Mouse (Mus musculus): ENCODE measurements at regions not wholly inside any gene's neighbourhood (a gene's known extent, or its start where the extent isn't known, plus 50 kb on each side); places are given as distances from the start of the nearest gene placed in this dataset.

DNA sequence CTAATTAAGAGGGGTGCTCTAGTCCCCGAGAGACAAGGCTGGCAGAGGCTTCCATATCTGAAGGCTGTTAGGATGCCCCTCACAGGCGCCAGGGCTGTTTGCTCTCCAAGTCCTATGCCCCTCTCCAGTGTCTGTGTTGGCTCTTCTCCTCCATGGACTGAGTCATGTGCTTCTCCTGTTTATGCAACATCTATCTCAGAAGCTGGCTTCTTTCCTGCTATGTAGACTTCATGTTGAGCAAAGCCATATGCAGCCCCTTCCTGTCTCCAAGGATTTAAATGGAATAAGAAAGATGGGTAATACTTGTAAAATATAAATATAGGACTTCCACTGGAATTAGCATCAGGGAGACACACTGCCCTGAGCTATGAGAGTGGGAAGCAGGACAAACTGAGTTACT lies 278.3 kb downstream of the Cdh26 start:
- Histone ChIP-seq H3K4me3 (ENCODE audit: insufficient read depth, low read depth, low read length) (no peak overlapping the region), H3K27ac (ENCODE audit: insufficient read depth, low read depth, low read length) (no peak overlapping the region), H3K4me1 (ENCODE audit: control insufficient read depth, insufficient read depth, low read length) (0 out of 2 replicates have a peak, but pooled peaks cover 2% of the 10 kb centered on the region)
- WGBS = 84% methylated on average over 2 of the region's 2 CpGs
- TF ChIP-seq CTCF (IDR thresholded peaks at IDR 0.05; ENCODE audit: insufficient read depth, low read depth, low read length) = no peak
- no peak for TF ChIP-seq POLR2A (IDR thresholded peaks at IDR 0.05; ENCODE audit: insufficient read depth, low read depth, low read length)

DNA sequence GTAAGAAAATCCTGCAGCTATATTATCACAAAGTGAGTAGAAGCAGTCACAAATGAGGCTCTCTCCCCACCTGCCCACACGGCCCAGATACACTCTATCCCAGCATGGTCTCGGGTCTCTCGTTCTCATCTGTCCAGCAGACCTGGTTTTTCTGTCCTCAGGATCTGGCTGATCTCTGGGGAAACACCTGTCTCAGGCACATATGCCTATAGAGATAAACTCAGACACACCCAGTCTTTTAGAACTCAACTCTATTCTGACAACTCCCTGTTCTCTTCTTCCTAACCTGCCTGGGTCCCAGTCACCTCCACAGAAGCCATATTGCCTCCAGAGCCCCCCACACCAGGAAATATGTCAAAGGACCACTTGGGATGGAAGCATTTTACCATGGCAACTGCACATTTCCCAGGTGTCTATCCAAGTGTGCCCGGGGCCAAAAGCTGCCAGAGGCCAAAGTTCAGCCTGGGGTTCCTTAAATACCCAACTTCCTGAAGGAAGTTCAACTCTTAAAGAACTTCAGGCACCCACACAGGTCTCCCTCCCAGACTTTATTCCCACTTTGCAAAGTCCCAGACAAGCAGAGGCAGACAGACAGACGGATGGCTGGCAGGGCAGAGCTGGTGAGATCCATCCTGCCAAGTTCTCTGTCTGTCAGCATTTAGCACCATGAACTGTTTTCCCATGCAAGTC lies 279.0 kb downstream of the Cdh26 start:
- WGBS = 87% methylated on average over 5 of the region's 5 CpGs
- 0 out of 2 replicates have a peak, but pooled peaks cover 2% of the 10 kb centered on the region for H3K4me1 ChIP-seq (ENCODE audit: control insufficient read depth, insufficient read depth, low read length)
- TF ChIP-seq CTCF (IDR thresholded peaks at IDR 0.05; ENCODE audit: insufficient read depth, low read depth, low read length) = no peak
- no peak for TF ChIP-seq POLR2A (IDR thresholded peaks at IDR 0.05; ENCODE audit: insufficient read depth, low read depth, low read length)
- no peak overlapping the region for H3K4me3 ChIP-seq (ENCODE audit: insufficient read depth, low read depth, low read length)
- no peak overlapping the region for H3K27ac ChIP-seq (ENCODE audit: insufficient read depth, low read depth, low read length)

DNA sequence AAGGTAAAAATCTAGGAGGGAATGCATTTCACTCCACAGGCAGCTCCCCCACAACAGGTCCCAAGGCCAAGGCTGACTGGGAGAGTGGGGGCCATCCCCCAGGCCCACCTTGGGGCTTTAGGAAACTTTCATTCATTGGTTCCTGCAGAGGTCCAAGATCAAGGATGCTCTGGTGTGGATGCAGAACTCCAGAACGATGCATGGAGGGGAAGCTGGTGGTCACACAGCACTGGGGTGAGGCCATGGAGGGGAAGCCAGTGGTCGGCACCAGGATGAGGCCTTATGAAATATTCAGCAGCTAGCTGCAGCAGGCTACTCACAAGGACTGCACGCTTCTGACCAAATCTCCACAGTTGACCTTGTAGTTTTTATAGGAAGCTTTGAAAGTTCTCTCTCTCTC lies 279.7 kb downstream of the Cdh26 start:
- TF ChIP-seq CTCF (IDR thresholded peaks at IDR 0.05; ENCODE audit: insufficient read depth, low read depth, low read length) = no peak
- no peak for TF ChIP-seq POLR2A (IDR thresholded peaks at IDR 0.05; ENCODE audit: insufficient read depth, low read depth, low read length)
- H3K27ac ChIP-seq (ENCODE audit: insufficient read depth, low read depth, low read length) = no peak overlapping the region
- H3K4me1 ChIP-seq (ENCODE audit: control insufficient read depth, insufficient read depth, low read length) = 0 out of 2 replicates have a peak, but pooled peaks cover 2% of the 10 kb centered on the region
- 93% methylated on average over 3 of the region's 3 CpGs for WGBS
- H3K4me3 ChIP-seq (ENCODE audit: insufficient read depth, low read depth, low read length) = no peak overlapping the region

DNA sequence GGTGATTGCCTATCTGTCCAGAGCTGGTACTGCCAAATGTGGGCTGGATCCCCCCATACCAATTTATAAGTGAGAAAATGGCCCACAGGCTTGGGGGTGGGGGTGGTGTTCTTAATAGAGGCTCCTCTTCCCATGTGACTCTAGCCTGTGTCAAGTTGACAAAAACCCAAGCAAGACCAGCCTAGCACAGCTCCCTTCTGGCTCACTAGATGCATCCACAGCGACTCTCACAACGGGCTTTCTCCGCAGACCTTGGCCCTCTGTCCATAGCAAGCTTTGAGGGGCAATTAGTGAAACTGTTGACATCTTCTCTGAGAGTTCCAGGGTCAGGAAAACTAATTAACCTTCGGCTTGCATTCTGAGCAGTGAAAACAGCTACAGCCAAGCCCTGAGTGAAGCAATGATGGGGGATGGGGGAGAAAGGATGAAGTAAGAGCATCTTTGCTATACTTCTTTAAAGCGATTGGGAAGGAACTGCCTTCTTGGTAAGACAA lies 281.3 kb downstream of the Cdh26 start:
- Histone ChIP-seq H3K27ac (ENCODE audit: insufficient read depth, low read depth, low read length) (no peak overlapping the region), H3K4me3 (ENCODE audit: insufficient read depth, low read depth, low read length) (no peak overlapping the region), H3K4me1 (ENCODE audit: control insufficient read depth, insufficient read depth, low read length) (0 out of 2 replicates have a peak, but pooled peaks cover 2% of the 10 kb centered on the region)
- WGBS = 66% methylated on average over 5 of the region's 5 CpGs
- no peak for TF ChIP-seq CTCF (IDR thresholded peaks at IDR 0.05; ENCODE audit: insufficient read depth, low read depth, low read length)
- TF ChIP-seq POLR2A (IDR thresholded peaks at IDR 0.05; ENCODE audit: insufficient read depth, low read depth, low read length) = no peak

DNA sequence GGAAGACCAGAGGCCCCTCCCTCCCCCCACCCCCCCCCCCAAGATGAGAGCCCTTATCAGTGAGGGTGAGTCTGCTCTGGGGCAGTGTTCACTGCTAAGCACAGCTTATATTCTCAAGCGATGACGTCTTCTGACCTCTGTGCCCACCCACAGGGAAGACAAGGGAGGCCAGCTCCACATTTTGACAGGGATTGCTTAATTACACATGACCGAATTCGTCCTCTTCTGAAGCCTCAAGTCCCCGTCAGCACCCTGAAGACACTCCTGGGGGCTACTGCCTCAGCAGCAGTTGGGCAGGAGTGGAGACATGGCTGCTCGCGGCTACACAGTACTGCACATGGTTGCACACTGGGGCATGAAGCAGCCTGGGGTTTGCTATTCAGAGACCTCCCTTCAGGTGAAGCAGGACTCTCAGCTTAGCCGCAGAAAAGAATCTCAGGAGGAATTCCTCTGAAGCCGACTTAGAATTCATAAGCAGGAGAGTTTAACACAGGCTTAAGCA lies 282.1 kb downstream of the Cdh26 start:
- TF ChIP-seq CTCF (IDR thresholded peaks at IDR 0.05; ENCODE audit: insufficient read depth, low read depth, low read length) (no peak), POLR2A (IDR thresholded peaks at IDR 0.05; ENCODE audit: insufficient read depth, low read depth, low read length) (no peak)
- 78% methylated on average over 9 of the region's 9 CpGs for WGBS
- Histone ChIP-seq H3K27ac (ENCODE audit: insufficient read depth, low read depth, low read length) (no peak overlapping the region), H3K4me1 (ENCODE audit: control insufficient read depth, insufficient read depth, low read length) (0 out of 2 replicates have a peak, but pooled peaks cover 2% of the 10 kb centered on the region), H3K4me3 (ENCODE audit: insufficient read depth, low read depth, low read length) (no peak overlapping the region)

DNA sequence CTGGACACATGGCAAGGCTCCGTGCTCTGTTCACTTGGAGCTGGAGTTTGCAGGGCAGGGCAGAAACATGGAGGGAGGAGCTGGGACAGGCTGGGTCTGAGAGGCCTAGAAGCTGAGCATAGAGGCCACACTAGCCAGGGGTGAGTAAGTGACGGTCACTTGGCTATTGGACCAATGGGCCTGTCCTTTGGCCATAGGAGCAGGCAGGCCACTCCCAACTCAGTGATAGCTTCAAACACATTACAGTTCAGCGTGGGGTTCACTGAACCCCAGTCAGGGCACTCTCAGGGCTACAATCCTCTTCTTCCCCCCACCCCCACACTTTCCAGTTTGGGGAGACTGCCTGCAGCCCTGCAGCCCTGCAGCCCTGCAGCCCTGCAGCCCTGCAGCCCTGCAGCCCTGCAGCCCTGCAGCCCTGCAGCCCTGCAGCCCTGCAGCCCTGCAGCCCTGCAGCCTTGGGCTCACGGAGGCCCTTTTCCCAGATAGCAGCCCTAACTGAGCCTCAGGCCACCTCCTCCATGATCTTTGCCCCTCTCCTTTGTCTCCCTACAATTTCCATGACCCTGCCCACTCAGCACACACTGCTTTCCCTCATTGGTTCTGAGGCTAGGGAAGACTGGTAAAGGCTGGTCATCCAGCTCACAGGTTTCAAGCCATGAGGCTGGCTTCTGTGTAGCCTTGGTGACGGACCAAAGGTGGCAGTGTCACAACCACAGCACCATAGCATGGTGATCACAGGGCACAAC lies 285.3 kb downstream of the Cdh26 start:
- Histone ChIP-seq H3K4me3 (ENCODE audit: insufficient read depth, low read depth, low read length) (no peak overlapping the region), H3K4me1 (ENCODE audit: control insufficient read depth, insufficient read depth, low read length) (0 out of 2 replicates have a peak, but pooled peaks cover 2% of the 10 kb centered on the region), H3K27ac (ENCODE audit: insufficient read depth, low read depth, low read length) (no peak overlapping the region)
- WGBS = 96% methylated on average over 5 of the region's 5 CpGs
- TF ChIP-seq CTCF (IDR thresholded peaks at IDR 0.05; ENCODE audit: insufficient read depth, low read depth, low read length) (no peak), POLR2A (IDR thresholded peaks at IDR 0.05; ENCODE audit: insufficient read depth, low read depth, low read length) (no peak)

DNA sequence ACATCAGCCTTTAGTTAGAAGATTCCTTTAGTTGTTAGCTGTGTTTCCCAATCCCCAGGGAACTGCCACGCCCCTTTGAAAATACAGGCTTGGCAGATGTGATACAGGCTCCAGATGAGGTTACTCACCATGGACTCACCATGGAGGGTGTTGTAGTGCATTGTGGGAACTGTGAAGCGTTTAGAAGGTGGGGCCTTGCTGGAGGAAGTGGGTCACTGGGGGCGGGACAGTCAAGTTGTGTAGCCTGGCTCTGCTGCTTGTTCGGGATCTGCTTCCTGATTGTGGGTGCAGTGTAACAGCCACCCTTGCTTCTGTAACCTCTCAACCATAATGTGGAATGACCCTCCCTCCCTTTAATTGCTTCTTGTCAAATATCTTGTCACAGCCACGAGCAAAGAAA lies 287.7 kb downstream of the Cdh26 start:
- 82% methylated on average over 5 of the region's 5 CpGs for WGBS
- 0 out of 2 replicates have a peak, but pooled peaks cover 6% of the 10 kb centered on the region for H3K4me1 ChIP-seq (ENCODE audit: control insufficient read depth, insufficient read depth, low read length)
- H3K27ac ChIP-seq (ENCODE audit: insufficient read depth, low read depth, low read length) = no peak overlapping the region
- no peak overlapping the region for H3K4me3 ChIP-seq (ENCODE audit: insufficient read depth, low read depth, low read length)
- TF ChIP-seq CTCF (IDR thresholded peaks at IDR 0.05; ENCODE audit: insufficient read depth, low read depth, low read length) (no peak), POLR2A (IDR thresholded peaks at IDR 0.05; ENCODE audit: insufficient read depth, low read depth, low read length) (no peak)

DNA sequence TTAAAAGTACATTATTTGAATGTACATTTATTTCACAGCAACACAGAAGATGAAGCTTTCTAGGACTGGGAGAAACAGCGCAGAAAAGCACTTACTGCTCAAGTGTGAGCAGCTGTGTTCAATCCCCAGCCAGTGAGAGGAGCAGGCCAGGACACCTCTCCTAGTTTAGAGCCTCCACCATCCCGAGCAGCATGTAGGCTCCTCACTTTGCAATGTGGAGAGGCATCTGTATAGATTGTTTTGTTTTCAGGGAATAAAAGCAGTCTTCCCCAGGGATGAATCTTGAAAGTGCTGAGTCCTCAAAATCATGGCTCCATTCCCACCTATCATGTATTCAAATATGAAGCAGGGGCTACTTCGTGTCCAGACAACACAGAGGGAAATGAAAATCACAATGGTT lies 293.1 kb downstream of the Cdh26 start:
- WGBS = 49% methylated on average over 3 of the region's 3 CpGs

DNA sequence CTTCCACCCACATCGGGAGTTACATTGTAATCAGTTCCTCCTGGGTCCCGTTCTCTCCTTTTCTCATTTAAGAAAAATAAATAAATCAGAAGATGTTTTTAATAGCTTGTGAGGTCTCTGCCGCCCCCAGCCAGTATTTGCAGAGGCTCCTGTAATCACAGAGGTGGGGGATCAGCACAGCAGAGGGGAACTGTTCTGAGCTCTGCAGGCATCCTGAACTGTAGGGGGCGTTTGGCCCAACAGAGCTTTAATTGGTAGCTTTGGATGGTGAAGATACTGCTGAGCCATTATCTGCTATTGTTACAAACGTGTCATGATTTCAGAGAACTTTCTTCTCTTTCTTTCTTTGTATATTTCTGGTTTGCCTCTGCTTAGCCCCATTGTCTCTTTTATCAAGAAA lies 293.9 kb downstream of the Cdh26 start:
- WGBS = 9% methylated on average over 5 of the region's 5 CpGs
- peaks cover 25% of the 10 kb centered on the region for H3K4me1 ChIP-seq (ENCODE audit: control insufficient read depth, insufficient read depth, low read length)
- no peak for TF ChIP-seq CTCF (IDR thresholded peaks at IDR 0.05; ENCODE audit: insufficient read depth, low read depth, low read length)
- no peak for TF ChIP-seq POLR2A (IDR thresholded peaks at IDR 0.05; ENCODE audit: insufficient read depth, low read depth, low read length)
- H3K27ac ChIP-seq (ENCODE audit: insufficient read depth, low read depth, low read length) = peak overlapping the region; percentile 30; the same call in 1 of the 2 replicates
- no peak overlapping the region for H3K4me3 ChIP-seq (ENCODE audit: insufficient read depth, low read depth, low read length)

More for the DNA sequence above, 293.1 kb downstream of the Cdh26 start:
- H3K27ac ChIP-seq (ENCODE audit: insufficient read depth, low read depth, low read length) = peak overlapping the region; percentile 3; the same call in 1 of the 2 replicates
- TF ChIP-seq CTCF (IDR thresholded peaks at IDR 0.05; ENCODE audit: insufficient read depth, low read depth, low read length) (no peak), POLR2A (IDR thresholded peaks at IDR 0.05; ENCODE audit: insufficient read depth, low read depth, low read length) (no peak)
- H3K4me3 ChIP-seq (ENCODE audit: insufficient read depth, low read depth, low read length) = no peak overlapping the region
- peaks cover 17% of the 10 kb centered on the region for H3K4me1 ChIP-seq (ENCODE audit: control insufficient read depth, insufficient read depth, low read length)
